Mouse (Mus musculus): ENCODE measurements at regions not wholly inside any gene's neighbourhood (a gene's known extent, or its start where the extent isn't known, plus 50 kb on each side); places are given as distances from the start of the nearest gene placed in this dataset.

- TF ChIP-seq CTCF (IDR thresholded peaks at IDR 0.05; ENCODE audit: borderline replicate concordance, extremely low read depth, insufficient read depth, insufficient read length): 0 out of 2 replicates have a peak, but pooled peaks have one; percentile 16
- TF ChIP-seq POLR2A (IDR thresholded peaks at IDR 0.05; ENCODE audit: borderline replicate concordance, extremely low read depth, insufficient read depth, insufficient read length, poor library complexity, severe bottlenecking): no peak
These were observed 680.5 kb downstream of the Vgll3 start for GRCm38 (mm10) chr16:66495532-66495931.

Measured in brain, embryonic 14.5 days (tissue).